Comparison of ENCODE assay signal across 8 mouse cellular contexts in the genomic region with DNA sequence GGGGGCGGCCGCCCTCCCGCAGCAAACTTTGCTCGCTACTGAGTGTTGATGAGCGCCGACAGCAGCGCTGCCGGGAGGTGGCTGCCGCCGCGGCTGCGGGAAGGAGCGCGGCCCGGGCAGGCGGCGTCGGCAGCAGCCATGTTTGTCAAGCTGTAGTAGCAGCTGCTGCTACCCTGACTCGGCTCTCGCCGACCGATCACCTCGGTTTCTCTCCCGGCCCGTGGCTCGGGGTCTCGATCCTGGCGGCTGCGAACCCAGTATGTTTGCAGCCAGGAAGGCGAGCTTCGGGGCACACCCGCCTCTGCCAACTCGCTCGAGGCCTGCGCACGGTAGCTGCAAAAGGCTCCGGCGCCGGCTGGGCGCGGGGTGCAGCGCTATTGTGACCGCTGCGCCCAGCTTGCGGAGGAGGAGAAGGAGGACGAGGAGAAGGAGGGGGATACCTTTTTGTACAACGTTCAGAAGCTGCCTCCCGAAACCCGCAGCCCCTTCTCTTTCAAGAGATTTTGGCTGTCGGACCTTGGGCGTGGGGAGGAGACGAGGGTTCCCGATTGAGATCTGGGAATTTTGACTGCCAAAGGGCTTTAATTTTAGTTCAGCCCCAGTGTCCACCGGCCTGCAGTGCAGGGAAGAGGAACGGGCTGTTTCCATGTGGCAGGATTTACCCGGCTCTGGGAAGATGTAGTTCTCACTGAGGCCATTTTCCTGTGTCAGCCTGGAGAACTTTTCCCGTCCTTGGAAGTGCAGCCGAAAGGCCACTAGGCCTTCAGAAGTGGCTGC. TPM values are rescaled to one million over a fixed set of nuclear protein-coding genes. Genes with fewer than 3 reads are reported as not detected.
DNase-seq lines count a peak whose midpoint lies in the region; ATAC-seq lines count a peak whose summit lies in the region.

No protein-coding gene starts in this region.

- peak overlapping the region; percentile 68 for H3K4me2 ChIP-seq in limb, embryonic 13.5 days (replicated peaks)

- H3K27ac ChIP-seq in limb, embryonic 13.5 days, result peak overlapping the region; percentile 99

- peak overlapping the region; percentile 81 for H3K4me3 ChIP-seq in limb, embryonic 13.5 days

- DNase-seq in right cerebral cortex, adult 2 months (ENCODE audit: low spot score in 2 of 2), result peak; percentile 60 to 70
- no peak for DNase-seq in right cerebral cortex, adult 18-20 months
- DNase-seq in embryo, embryonic 9.5 days (ENCODE audit: extremely low spot score), result peak; percentile 77
- peak; percentile 57 to 71 for DNase-seq in gastrocnemius, postnatal 4 days (ENCODE audit: low spot score in 2 of 2)
- peak; percentile 66 for DNase-seq in kidney, adult 11 months
- DNase-seq in natural killer cell, adult 2 months (ENCODE audit: low spot score in 2 of 2), result peak; percentile 59 to 65
- peak; percentile 31 for DNase-seq in telencephalon, adult 2 months (ENCODE audit: low read depth, low spot score)

- H3K4me1 ChIP-seq in limb, embryonic 13.5 days, result peaks cover 55% of the 10 kb centered on the region

- WGBS in limb, embryonic 13.5 days, result under 1% methylated on average over 57 of the region's 58 CpGs

- H3K36me3 ChIP-seq in limb, embryonic 13.5 days, result peaks cover 37% of the 10 kb centered on the region

- H3K9ac ChIP-seq in limb, embryonic 13.5 days, result peak overlapping the region; percentile 95

- no peaks in the 10 kb centered on the region for H3K27me3 ChIP-seq in limb, embryonic 13.5 days

- no peaks in the 10 kb centered on the region for H3K9me3 ChIP-seq in limb, embryonic 13.5 days

- ATAC-seq in limb, embryonic 13.5 days (ENCODE audit: low FRiP score, low read depth), result no peak

RNA-seq across cellular contexts. Expression of gene Nsd1, which starts 3.0 kb away (rescaled TPM):
- 100 to 1,000 TPM; 114 to 127 TPM for total RNA-seq in gastrocnemius, postnatal 4 days (2021)
- polyA plus RNA-seq in limb, embryonic 13.5 days (2015; fragmentation: Nextera tagmentation; extraction: Ambion mirVana), result 80.4 and 82.4 TPM in 2 replicates
